In genomic region chr14:26439996-26440395, GRCm38 (mm10) we compare ENCODE assay signal across 17 mouse cellular contexts.
"Had no signal": no experiment of that assay in that cellular context is flagged by ENCODE, and none has a peak within 500 bp of the region (broad histone marks: within the 10 kb centered on the region; RNA-seq: fewer than 3 reads in every experiment).

No protein-coding gene starts in this region.

- H3K36me3 ChIP-seq: midbrain, embryonic 15.5 days had no signal

- H3K27ac ChIP-seq: kidney, postnatal 0 days; limb, embryonic 15.5 days; liver, embryonic 13.5 days; lung, embryonic 15.5 days; midbrain, embryonic 15.5 days; neural tube, embryonic 13.5 days had no signal

- H3K4me1 ChIP-seq: limb, embryonic 15.5 days; lung, embryonic 15.5 days; midbrain, embryonic 15.5 days; neural tube, embryonic 13.5 days had no signal

- H3K9me3 ChIP-seq: limb, embryonic 15.5 days; liver, embryonic 13.5 days; lung, embryonic 15.5 days; megakaryocyte, embryonic 14.5 days; midbrain, embryonic 15.5 days; neural tube, embryonic 13.5 days had no signal

- H3K4me3 ChIP-seq: limb, embryonic 15.5 days; liver, embryonic 13.5 days; lung, embryonic 15.5 days; megakaryocyte, embryonic 14.5 days; midbrain, embryonic 15.5 days; neural tube, embryonic 13.5 days had no signal

- H3K9ac ChIP-seq: limb, embryonic 15.5 days; liver, embryonic 13.5 days; liver, postnatal 0 days; lung, embryonic 15.5 days; midbrain, embryonic 15.5 days; neural tube, embryonic 13.5 days had no signal

- ATAC-seq: liver, postnatal 0 days; midbrain, embryonic 15.5 days had no signal

- DNase-seq: kidney, postnatal 36 days; layer of hippocampus, adult 9-11 months; layer of hippocampus, postnatal 36 days; liver, embryonic 13.5 days; liver, postnatal 0 days; lung, postnatal 14 days; retina, postnatal 1 day; right cerebral cortex, postnatal 4 days; spleen, adult 18-20 months; thymus, postnatal 36 days had no signal

- H3K27me3 ChIP-seq: limb, embryonic 15.5 days; liver, embryonic 13.5 days; lung, embryonic 15.5 days; megakaryocyte, embryonic 14.5 days; midbrain, embryonic 15.5 days; neural tube, embryonic 13.5 days had no signal

- H3K4me2 ChIP-seq: limb, embryonic 15.5 days; liver, embryonic 13.5 days; lung, embryonic 15.5 days; midbrain, embryonic 11.5 days; midbrain, embryonic 15.5 days; neural tube, embryonic 13.5 days had no signal
